Comparison of ENCODE assay signal across 8 mouse cellular contexts in the genomic region with DNA sequence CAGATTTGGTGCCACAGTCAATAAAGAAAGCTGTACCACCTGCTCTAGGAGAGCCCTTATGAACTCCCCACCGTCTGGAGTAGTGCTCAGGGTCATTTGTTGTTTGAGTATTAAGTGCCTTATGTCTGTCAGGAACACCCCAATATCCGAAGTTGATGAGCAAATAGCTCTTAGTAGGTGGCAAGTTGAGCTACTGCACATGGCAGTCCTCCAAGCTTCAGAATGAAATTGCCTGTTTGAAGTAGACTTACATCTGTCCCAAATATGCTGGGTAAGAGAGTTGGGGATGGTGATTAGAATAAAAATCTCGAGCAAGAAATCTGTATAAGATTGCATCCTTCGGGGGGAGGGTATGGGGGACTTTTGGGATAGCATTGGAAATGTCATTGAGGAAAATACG. TPM values are rescaled to one million over a fixed set of nuclear protein-coding genes. Genes with fewer than 3 reads are reported as not detected.
DNase-seq lines count a peak whose midpoint lies in the region; ATAC-seq and TF ChIP-seq lines count a peak whose summit lies in the region.

No protein-coding gene starts in this region.

- peak; percentile 12 to 45 for DNase-seq in layer of hippocampus, adult 18-20 months (ENCODE audit: low spot score in 2 of 2)
- no peak for DNase-seq in layer of hippocampus, adult 9-10 months (ENCODE audit: low spot score)
- DNase-seq in cerebellum, adult 9-10 months, result peak; percentile 65
- no peak for DNase-seq in heart, postnatal 0 days (ENCODE audit: low spot score)
- no peak for DNase-seq in spleen, adult 12 weeks (ENCODE audit: low spot score)
- DNase-seq in urinary bladder, postnatal 4 days (ENCODE audit: low spot score in 2 of 2), result no peak

- peaks cover 23% of the 10 kb centered on the region for H3K36me3 ChIP-seq in heart, postnatal 0 days (replicated peaks; ENCODE audit: control insufficient read depth, insufficient read depth, low read length)
- H3K36me3 ChIP-seq in midbrain, embryonic 13.5 days, result peaks cover 28% of the 10 kb centered on the region

- no peaks in the 10 kb centered on the region for H3K9me3 ChIP-seq in heart, postnatal 0 days (replicated peaks; ENCODE audit: control insufficient read depth, low read length)
- H3K9me3 ChIP-seq in midbrain, embryonic 13.5 days, result no peaks in the 10 kb centered on the region

- H3K4me2 ChIP-seq in heart, postnatal 0 days (ENCODE audit: low read depth, low read length), result no peak overlapping the region; the same call in 1 of the 2 replicates
- peak overlapping the region; percentile 63 for H3K4me2 ChIP-seq in midbrain, embryonic 13.5 days (replicated peaks)

- ATAC-seq in heart, postnatal 0 days (ENCODE audit: insufficient read depth, low read depth), result no peak
- ATAC-seq in midbrain, embryonic 13.5 days, result no peak
- no peak for ATAC-seq in activated CD4-positive, CD25-positive, alpha-beta regulatory T cell, adult 4 months

- H3K4me1 ChIP-seq in heart, postnatal 0 days (ENCODE audit: control insufficient read depth, insufficient read depth), result peaks cover 5% of the 10 kb centered on the region
- peaks cover 18% of the 10 kb centered on the region for H3K4me1 ChIP-seq in midbrain, embryonic 13.5 days (replicated peaks)

- H3K27ac ChIP-seq in heart, postnatal 0 days (ENCODE audit: low read depth), result peak overlapping the region; percentile 38; the same call in 1 of the 2 replicates
- H3K27ac ChIP-seq in midbrain, embryonic 13.5 days, result peak overlapping the region; percentile 84

- 21% methylated on average over 5 of the region's 5 CpGs for WGBS in heart, postnatal 0 days
- WGBS in midbrain, embryonic 13.5 days, result 18% methylated on average over 5 of the region's 5 CpGs

- H3K9ac ChIP-seq in heart, postnatal 0 days (replicated peaks; ENCODE audit: low read depth, low read length), result no peak overlapping the region; the same call in 1 of the 2 replicates
- peak overlapping the region; percentile 46; the same call in 1 of the 2 replicates for H3K9ac ChIP-seq in midbrain, embryonic 13.5 days (replicated peaks)

- no peak for TF ChIP-seq CTCF in heart, postnatal 0 days (IDR thresholded peaks at IDR 0.05; ENCODE audit: low read depth)

- H3K4me3 ChIP-seq in heart, postnatal 0 days (ENCODE audit: low read depth, low read length), result no peak overlapping the region
- H3K4me3 ChIP-seq in midbrain, embryonic 13.5 days (replicated peaks), result peak overlapping the region; percentile 41

- TF ChIP-seq EP300 in heart, postnatal 0 days (IDR thresholded peaks at IDR 0.05; ENCODE audit: low read depth), result no peak

- H3K27me3 ChIP-seq in heart, postnatal 0 days (ENCODE audit: control insufficient read depth, insufficient read depth, low read length), result no peaks in the 10 kb centered on the region
- H3K27me3 ChIP-seq in midbrain, embryonic 13.5 days, result no peaks in the 10 kb centered on the region

RNA-seq across cellular contexts. Expression of gene Wdr5, which starts 24.4 kb away (rescaled TPM):
- total RNA-seq in layer of hippocampus, adult 18-20 months (2021), result 10 to 100 TPM; 26.7 to 28.0 TPM
- total RNA-seq in heart, postnatal 0 days (2014; rRNA removed; ENCODE audit: low replicate concordance), result 21.8 and 31.7 TPM in 2 replicates
- polyA plus RNA-seq in heart, postnatal 0 days (2015; fragmentation: Nextera tagmentation; extraction: Ambion mirVana), result 17.1 and 17.8 TPM in 2 replicates
- polyA plus RNA-seq in midbrain, embryonic 13.5 days (2015; fragmentation: Nextera tagmentation; extraction: Ambion mirVana), result 46.6 and 49.1 TPM in 2 replicates
- polyA plus RNA-seq in activated CD4-positive, CD25-positive, alpha-beta regulatory T cell, adult 4 months (2017; shearing (Covaris generic)), result 10 to 100 TPM in 1 of 2 experiments, 1 to 10 TPM in 1; 9.2 to 14.3 TPM

RNA-seq across cellular contexts. Expression of gene Brd3, which starts 31.9 kb away (rescaled TPM):
- 10 to 100 TPM; 49.0 to 53.0 TPM for total RNA-seq in layer of hippocampus, adult 18-20 months (2021)
- 13.0 and 19.6 TPM in 2 replicates for total RNA-seq in heart, postnatal 0 days (2014; rRNA removed; ENCODE audit: low replicate concordance)
- polyA plus RNA-seq in heart, postnatal 0 days (2015; fragmentation: Nextera tagmentation; extraction: Ambion mirVana), result 37.1 and 40.8 TPM in 2 replicates
- 145 and 153 TPM in 2 replicates for polyA plus RNA-seq in midbrain, embryonic 13.5 days (2015; fragmentation: Nextera tagmentation; extraction: Ambion mirVana)
- polyA plus RNA-seq in activated CD4-positive, CD25-positive, alpha-beta regulatory T cell, adult 4 months (2017; shearing (Covaris generic)), result 10 to 100 TPM; 27.7 to 43.4 TPM

Comparison
In these comparisons a context has a peak if more than half of its experiments do, and no peak if none do; other contexts are left out.
1. DNase-seq: peak in layer of hippocampus, adult 18-20 months (2 of 2) and cerebellum, adult 9-10 months (single experiment); none in layer of hippocampus, adult 9-10 months (single experiment), heart, postnatal 0 days (single experiment), spleen, adult 12 weeks (single experiment) and urinary bladder, postnatal 4 days (0 of 2).